Mouse (Mus musculus) megakaryocyte-erythroid progenitor cell, adult 5 weeks (primary cell): ENCODE results near the gene Shf. TPM values are rescaled to one million over a fixed set of nuclear protein-coding genes. Genes with fewer than 3 reads are reported as not detected.

Experiments
- polyA plus RNA-seq: library from polyadenylated mRNA; stranded (reverse); fragments of >175 nt; gene quantifications from 2 replicates; pipeline ENCODE4 v1.2.3, GENCODE M21; 2012

The Shf gene
- 21.4 and 22.9 TPM in 2 replicates for polyA plus RNA-seq

GRCm38 (mm10) chr2:122368995-122369739 lies at the start of gene Shf:
Gene Shf (minus strand): TSS chr2:122369162.

GRCm38 (mm10) chr2:122315372-122315771 lies 53.6 kb downstream of the Shf start, which contains the start of gene Duox1:
Gene Duox1 (plus strand): TSS chr2:122315672.

GRCm38 (mm10) chr2:122313536-122313935 lies 55.4 kb downstream of the Shf start, which contains the start of gene Duoxa1:
Gene Duoxa1 (minus strand): TSS chr2:122313730.

Other genes with a start within 250 kb of the Shf start
- 204 and 229 TPM in 2 replicates for gene B2m, start 221.5 kb downstream of the Shf start, polyA plus RNA-seq
- 0.04 TPM in 1 of 2 replicates, not detected in the other for gene Trim69, start 208.5 kb downstream of the Shf start, polyA plus RNA-seq
- gene Patl2, start 183.0 kb downstream of the Shf start, polyA plus RNA-seq = 0.06 TPM in 1 of 2 replicates, not detected in the other
- 0.04 TPM in 1 of 2 replicates, not detected in the other for gene Terb2, start 182.9 kb downstream of the Shf start, polyA plus RNA-seq
- 42.9 and 46.2 TPM in 2 replicates for gene Sord, start 134.4 kb downstream of the Shf start, polyA plus RNA-seq
- not detected in 2 replicates for gene Duox2, start 70.7 kb downstream of the Shf start, polyA plus RNA-seq
- not detected in 2 replicates for gene Duoxa2, start 70.3 kb downstream of the Shf start, polyA plus RNA-seq
- gene Duoxa1, start 55.4 kb downstream of the Shf start, polyA plus RNA-seq = not detected in 2 replicates
- not detected in 2 replicates for gene Duox1, start 53.5 kb downstream of the Shf start, polyA plus RNA-seq
- 2.9 and 3.7 TPM in 2 replicates for gene Slc28a2, start 57.3 kb upstream of the Shf start, polyA plus RNA-seq
- gene Gm14085, start 115.8 kb upstream of the Shf start, polyA plus RNA-seq = 0.11 and 0.22 TPM in 2 replicates
- gene Gatm, start 242.1 kb upstream of the Shf start, polyA plus RNA-seq = 20.7 and 28.3 TPM in 2 replicates